Mouse (Mus musculus) erythroblast, embryonic 14.5 days (primary cell): ENCODE measurements around the gene Rps3.

Source experiments
- GATA1 ChIP-seq: IDR thresholded peaks from 2 replicates; pipeline ENCODE4 v1.6.1; 2012; ENCODE audit warnings: low read length, inconsistent platforms, mixed read lengths
- TAL1 ChIP-seq: IDR thresholded peaks from 3 replicates; pipeline ENCODE4 v1.6.1; 2012; ENCODE audit warnings: low read length, inconsistent platforms, mixed read lengths

DNA sequence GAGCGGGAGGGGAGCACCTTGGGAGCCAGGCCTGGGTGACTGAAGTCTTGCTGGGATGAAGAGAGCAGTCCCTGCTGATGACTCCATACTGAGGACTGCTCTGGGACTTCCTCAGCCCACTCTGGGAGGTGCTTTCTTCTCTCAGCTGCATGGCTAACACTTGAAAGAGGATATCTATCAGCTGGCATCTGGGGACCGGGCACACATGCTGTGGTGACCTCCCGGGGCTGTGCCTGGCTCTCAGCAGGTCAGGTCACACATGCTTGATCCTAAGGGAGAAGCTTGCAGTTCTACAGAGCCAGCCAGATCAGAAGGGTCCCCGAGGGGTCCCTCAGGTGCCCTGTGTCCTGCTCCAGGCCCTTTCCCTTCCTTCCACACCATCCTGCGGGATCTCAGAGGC, 40.4 kb downstream of the Rps3 start:
- no peak for TF ChIP-seq GATA1
- no peak for TF ChIP-seq TAL1
